Mouse (Mus musculus) bone marrow, adult 2 months (tissue): ENCODE measurements around the gene Enpp7. TPM values are rescaled to one million over a fixed set of nuclear protein-coding genes. Genes with fewer than 3 reads are reported as not detected.

Experiments used
- H3K27ac ChIP-seq: fragments of 200-500 bp; 2 replicates; pipeline ENCODE4 v1.5.1; 2012; ENCODE audit warnings: low read depth, mild to moderate bottlenecking, control low read depth, inconsistent platforms, low read length; ENCODE audit not compliant: control insufficient read depth, poor library complexity, insufficient read depth
- H3K4me1 ChIP-seq: fragments of 200-500 bp; 2 replicates; pipeline ENCODE4 v1.6.1; 2011; ENCODE audit warnings: low read length; ENCODE audit not compliant: control insufficient read depth, insufficient read depth
- H3K4me3 ChIP-seq: fragments of 200-500 bp; replicated peaks from 2 replicates; pipeline ENCODE3; 2011; ENCODE audit warnings: mild to moderate bottlenecking, low read depth, low read length, control low read depth; ENCODE audit not compliant: control insufficient read depth
- CTCF ChIP-seq: fragments of 200-500 bp; IDR thresholded peaks from 2 replicates; pipeline ENCODE4 v1.5.1; 2011; ENCODE audit warnings: low read length, control low read depth; ENCODE audit not compliant: control insufficient read depth, insufficient read depth
- POLR2A ChIP-seq: fragments of 200-500 bp; IDR thresholded peaks from 2 replicates; pipeline ENCODE4 v1.6.1; 2011; ENCODE audit warnings: low read depth, mild to moderate bottlenecking, control low read depth, low read length, borderline replicate concordance; ENCODE audit not compliant: control insufficient read depth
- WGBS: fragments of 180-500 bp; shearing (Covaris S2); methylation state at CpG from one replicate; pipeline ENCODE4 v1.1.7; 2018; 5-methylcytosine and 5-hydroxymethylcytosine counted together
- polyA plus RNA-seq: library from polyadenylated mRNA; stranded (reverse); fragments of >200 nt; gene quantifications from 2 replicates; pipeline ENCODE4 v1.2.4, GENCODE M21; 2011; ENCODE audit warnings: low replicate concordance; ENCODE audit not compliant: missing spikeins, insufficient read depth, insufficient read length

Gene Enpp7
- polyA plus RNA-seq, 1 experiment = not detected

GRCm38 (mm10) chr11:119001493-119002128 lies 13.6 kb downstream of the Enpp7 start:
- H3K4me3 ChIP-seq = no peak overlapping the region
- WGBS = 58% methylated on average over 4 of the region's 4 CpGs
- H3K27ac ChIP-seq = no peak overlapping the region
- no peaks in the 10 kb centered on the region; the same call in 1 of the 2 replicates for H3K4me1 ChIP-seq
- TF ChIP-seq CTCF (no peak), POLR2A (no peak)

- Histone ChIP-seq H3K4me3 (no peak overlapping the region), H3K4me1 (no peaks in the 10 kb centered on the region; the same call in 1 of the 2 replicates), H3K27ac (no peak overlapping the region)
- TF ChIP-seq POLR2A = no peak
- TF ChIP-seq CTCF = no peak
- WGBS = 6% methylated on average over 10 of the region's 10 CpGs
Observed at GRCm38 (mm10) chr11:119005547-119006275, 17.7 kb downstream of the Enpp7 start.

- H3K4me3 ChIP-seq = no peak overlapping the region
- H3K4me1 ChIP-seq = no peaks in the 10 kb centered on the region; the same call in 1 of the 2 replicates
- TF ChIP-seq POLR2A = no peak
- no peak for TF ChIP-seq CTCF
- H3K27ac ChIP-seq = no peak overlapping the region
- 31% methylated on average over 3 of the region's 3 CpGs for WGBS
Observed at GRCm38 (mm10) chr11:119006462-119006861, 18.5 kb downstream of the Enpp7 start.

GRCm38 (mm10) chr11:119007461-119008456 lies 19.8 kb downstream of the Enpp7 start:
- TF ChIP-seq POLR2A (no peak), CTCF (no peak)
- 61% methylated on average over 21 of the region's 21 CpGs for WGBS
- Histone ChIP-seq H3K4me1 (no peaks in the 10 kb centered on the region; the same call in 1 of the 2 replicates), H3K27ac (no peak overlapping the region), H3K4me3 (no peak overlapping the region)

- Histone ChIP-seq H3K27ac (no peak overlapping the region), H3K4me3 (no peak overlapping the region), H3K4me1 (no peaks in the 10 kb centered on the region)
- 77% methylated on average over 7 of the region's 7 CpGs for WGBS
- TF ChIP-seq POLR2A = no peak
- no peak for TF ChIP-seq CTCF
Observed at GRCm38 (mm10) chr11:119014455-119014854, 26.5 kb downstream of the Enpp7 start.

GRCm38 (mm10) chr11:119017506-119017905 lies 29.5 kb downstream of the Enpp7 start:
- no peaks in the 10 kb centered on the region for H3K4me1 ChIP-seq
- no peak overlapping the region for H3K27ac ChIP-seq
- no peak for TF ChIP-seq CTCF
- TF ChIP-seq POLR2A = no peak
- no peak overlapping the region for H3K4me3 ChIP-seq
- WGBS = 90% methylated on average over 7 of the region's 7 CpGs

GRCm38 (mm10) chr11:119021180-119021579 lies 33.2 kb downstream of the Enpp7 start:
- H3K4me3 ChIP-seq = no peak overlapping the region
- H3K4me1 ChIP-seq = no peaks in the 10 kb centered on the region
- TF ChIP-seq POLR2A (no peak), CTCF (no peak)
- H3K27ac ChIP-seq = no peak overlapping the region
- 77% methylated on average over 7 of the region's 7 CpGs for WGBS
